Mouse (Mus musculus) thymus, postnatal 25 days (tissue): ENCODE results near the gene A830031A19Rik.

Experiments
- DNase-seq: peaks from one replicate; pipeline ENCODE4 v3.0.0; 2022

A830031A19Rik gene

DNA sequence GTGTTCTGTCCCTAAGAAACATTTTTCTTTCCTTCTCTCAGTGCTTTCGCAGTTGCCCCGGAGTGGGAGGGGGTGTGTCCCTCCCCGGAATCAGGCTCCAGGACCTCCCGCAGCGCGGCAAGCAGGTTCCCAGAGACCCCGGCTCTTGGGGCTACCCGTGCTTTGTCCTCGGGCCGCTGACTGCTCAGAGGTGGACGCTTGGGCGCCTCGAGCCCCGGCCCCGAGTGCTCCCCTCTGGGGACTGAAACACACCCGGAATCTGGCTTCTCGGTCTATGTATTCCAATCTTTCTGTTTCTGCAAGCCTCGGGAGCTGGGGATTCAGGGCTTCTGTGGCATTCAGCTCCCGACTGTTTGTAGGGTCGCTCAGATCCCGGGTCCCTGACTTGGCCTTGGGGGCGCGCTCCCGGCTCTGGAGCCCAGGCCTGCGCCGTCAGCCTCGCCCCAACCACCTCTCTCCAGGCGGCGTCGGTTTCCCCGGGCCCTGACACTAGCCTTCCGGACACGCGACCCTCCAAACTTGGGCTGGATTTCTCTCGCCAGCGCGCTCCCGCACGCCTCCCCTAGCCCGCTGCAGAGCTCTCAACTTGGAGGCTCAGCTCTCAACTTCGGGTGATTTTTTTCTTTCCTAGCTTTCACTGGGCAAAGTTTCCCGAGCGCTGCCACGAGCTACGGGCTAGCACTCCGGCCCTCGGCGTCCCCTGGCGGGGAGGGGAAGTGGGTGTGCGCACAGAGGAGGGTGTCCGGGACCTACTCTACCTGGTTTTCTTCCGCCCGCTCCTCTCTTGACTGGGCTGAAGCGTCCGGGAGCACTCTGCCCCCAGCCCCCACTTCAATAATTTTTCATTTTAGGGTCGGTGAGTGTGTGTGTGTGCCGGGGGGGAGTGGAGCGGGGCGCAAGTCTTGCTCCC lies 2.2 kb upstream of the A830031A19Rik start:
- DNase-seq = peak; percentile 45

DNA sequence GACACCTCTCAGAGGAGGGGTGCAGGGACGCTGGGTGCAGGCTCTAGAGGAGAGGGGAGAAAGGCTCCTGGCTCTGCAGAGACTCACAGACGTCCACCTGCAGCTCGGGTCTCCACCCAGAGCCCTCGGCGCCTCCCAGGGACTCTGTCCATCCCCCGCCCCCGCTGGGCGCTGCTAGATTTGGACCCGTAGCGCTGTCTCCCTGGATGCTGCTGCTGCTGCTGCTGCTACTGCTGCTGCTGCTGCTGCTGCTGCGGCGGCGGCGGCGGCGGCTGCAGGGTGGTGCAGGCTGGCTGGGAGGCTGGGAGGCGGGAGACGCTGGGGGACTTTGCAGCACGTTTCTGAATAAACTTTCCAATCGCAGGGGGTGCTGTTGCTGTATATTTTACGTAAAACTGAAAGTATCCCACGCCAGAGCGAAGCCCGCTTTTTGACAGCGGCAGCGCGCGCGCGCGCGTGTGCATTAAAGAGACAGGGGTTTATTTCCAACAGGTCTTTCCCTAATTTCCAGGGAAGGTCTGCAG lies 1.3 kb upstream of the A830031A19Rik start:
- DNase-seq = peak; percentile 78

DNA sequence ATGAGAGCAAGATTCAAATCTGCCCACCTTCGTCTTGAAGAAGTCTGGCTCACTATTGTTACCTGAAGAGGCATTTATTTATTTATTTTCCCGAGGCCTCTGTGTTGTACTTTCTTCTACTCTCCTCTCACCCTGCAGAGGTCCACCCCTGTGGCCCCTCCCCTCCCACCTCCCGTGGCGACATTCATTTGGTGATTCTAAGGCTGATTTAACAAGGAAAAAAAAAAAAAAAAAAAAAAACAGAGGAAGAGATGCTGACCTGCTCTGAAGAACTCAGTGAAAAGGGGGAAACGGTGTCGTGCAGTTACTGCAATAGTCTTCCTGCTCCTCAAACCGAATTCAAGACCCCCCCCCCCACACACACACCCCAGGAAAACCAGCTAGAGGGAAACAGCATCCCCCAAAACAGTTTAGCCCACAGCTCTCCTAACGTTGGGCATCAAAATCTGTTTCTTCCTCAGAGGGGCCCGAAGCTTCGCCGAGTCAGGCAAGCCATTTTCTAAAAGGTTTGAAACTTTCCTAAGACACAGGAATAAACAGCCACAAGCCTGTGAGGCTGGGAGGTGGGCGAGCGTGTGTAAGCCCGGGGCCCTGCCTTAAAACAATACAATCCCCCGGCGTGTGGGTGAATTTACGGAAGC lies 752 bp upstream of the A830031A19Rik start:
- DNase-seq = no peak

DNA sequence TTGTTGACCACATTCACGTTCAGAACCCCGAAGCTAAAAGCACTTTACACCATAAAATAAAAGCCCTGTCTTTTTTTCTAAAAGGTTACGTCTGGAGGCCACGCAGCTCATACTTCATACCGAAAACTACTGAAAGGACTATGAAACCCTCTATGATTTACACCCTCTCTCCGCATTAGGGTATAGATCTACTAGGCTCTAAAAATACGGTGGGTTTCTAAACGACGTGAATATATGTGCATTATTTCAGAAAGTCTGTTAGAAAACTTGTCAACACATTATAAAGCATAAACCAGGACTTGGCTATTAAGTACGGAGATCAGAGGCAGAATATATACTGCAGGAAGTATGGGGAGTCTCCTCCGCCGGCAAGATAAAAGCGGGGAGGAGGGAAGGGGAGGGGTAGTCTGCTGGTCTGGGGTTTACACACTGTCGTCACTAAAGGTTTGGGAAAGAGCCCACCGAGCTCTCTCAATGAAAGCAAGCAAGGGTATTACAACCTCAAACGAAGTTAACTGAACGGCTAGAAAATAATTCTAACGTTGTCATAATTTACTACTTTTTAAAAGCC lies 748 bp downstream of the A830031A19Rik start:
- peak; percentile 40 for DNase-seq

DNA sequence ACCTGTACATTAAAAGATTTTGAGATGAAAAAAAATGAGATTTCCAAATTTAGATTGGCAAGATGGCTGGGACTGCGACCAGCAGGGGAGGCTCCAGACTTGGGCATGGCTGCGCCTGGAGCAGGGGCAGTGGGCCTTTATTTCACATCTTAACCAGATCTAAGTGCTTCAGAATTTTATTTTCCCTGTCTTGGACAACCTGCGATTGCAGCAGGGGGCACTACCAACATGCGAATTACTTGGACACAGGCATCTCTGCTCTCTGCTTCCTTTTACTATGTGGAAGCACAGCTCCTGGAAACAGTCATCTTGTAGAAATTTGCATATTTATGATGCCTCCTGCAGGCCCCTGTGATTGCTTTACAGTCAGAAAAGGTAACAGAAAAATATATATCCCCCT lies 9.5 kb downstream of the A830031A19Rik start:
- no peak for DNase-seq

DNA sequence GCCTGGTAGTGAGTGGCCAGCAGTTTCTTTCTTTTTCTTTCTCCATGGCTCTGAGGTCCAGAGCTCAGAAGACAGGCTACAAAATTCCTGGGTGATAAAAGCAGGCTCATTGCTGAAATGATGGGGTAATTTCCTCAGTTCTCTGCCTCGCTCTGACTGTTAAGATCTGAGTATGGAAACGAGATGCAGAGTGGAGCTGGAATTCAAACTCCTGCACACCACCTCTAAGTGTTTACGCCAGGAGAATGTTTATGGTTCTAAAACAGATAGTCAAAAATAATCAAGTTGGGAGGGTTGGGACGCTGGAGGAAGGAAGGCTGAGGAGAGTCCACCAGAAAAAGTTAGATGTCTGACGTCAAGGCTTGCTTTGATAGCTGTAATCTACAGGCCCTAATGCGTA lies 10.6 kb downstream of the A830031A19Rik start:
- no peak for DNase-seq

DNA sequence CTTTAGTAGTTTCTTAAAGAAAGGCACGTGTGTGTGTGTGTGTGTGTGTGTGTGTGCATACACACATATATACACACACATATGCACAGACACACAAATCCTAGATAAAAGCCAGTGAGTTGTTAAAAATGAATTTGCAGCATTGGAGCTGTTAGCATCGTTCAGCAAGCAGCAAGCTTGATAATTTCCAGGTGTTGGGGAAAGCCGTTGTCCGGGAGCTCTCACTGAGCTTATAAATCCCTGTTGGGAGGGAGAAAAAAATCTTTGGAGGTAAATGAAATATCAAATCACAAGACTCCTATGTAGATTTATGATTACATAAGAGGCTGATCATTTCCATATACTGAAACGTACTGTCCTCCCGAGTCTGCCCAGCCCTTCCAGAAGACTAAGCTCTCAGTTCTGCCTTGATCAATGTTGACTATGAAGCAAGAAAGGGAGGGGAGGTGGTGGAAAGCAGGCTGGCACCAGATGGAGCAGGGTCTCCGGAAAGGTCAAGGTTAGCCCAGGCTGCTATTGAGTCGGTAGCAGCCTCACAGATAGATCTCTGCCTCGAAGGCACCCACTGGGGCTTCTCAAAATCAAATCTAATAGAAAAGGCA lies 12.3 kb downstream of the A830031A19Rik start:
- DNase-seq = no peak

DNA sequence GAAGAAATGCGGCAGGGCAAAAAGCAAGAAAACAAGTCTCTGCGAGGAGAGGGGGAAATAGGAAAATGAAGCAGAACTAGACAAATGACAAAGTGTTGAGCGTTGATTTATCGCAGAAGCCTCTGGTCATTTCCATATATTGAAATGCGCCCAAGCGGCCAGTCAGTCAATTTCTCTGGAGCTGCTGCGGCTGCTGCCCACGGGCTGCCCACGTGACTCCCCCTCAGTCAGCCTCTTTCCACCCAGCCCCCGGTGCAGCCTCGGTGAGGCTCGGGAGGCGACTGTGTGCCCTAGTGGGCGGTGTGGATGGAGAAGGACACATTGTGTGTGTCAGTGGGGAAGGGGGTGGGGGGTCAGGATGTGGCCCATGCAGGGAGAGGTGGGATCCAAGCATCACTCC lies 13.0 kb downstream of the A830031A19Rik start:
- no peak for DNase-seq

DNA sequence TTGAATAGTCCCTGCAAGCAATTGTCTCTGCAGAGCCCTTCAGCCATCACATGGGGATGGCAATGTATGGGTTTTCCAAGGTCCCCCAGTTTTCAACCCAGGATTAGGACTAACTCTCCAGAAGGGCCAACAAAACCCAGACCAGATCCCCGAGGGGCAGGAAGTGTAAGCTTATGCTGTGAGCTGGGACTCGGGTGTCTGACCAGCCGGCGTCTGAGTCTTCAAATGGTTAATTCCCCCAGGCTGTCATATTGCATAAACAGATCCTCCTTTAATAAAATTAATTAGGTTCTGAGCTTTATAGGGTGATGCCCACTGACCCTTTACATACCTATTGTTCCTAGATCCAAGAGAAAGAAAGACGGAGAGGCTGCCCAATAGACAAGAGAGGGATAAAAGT lies 14.4 kb downstream of the A830031A19Rik start:
- DNase-seq = no peak

DNA sequence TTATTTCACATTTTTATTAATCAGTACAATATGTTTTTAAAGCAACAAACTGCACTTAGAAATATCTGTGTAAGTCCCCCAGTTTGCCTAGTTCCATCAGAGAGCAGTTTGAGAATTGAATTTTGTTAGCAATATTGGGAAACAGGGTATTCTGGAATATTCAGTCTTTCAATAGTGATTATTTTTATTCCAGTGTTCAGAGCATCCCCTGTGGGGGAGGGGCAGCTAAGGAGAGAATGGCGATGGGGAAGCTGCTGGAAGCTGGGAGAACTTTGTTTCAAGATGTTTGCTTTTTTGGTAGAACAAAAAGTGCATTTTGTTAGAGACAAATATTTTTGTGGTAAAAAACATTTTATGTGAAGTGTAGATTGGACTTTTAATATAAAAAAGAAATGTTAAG lies 15.7 kb downstream of the A830031A19Rik start:
- DNase-seq = no peak

DNA sequence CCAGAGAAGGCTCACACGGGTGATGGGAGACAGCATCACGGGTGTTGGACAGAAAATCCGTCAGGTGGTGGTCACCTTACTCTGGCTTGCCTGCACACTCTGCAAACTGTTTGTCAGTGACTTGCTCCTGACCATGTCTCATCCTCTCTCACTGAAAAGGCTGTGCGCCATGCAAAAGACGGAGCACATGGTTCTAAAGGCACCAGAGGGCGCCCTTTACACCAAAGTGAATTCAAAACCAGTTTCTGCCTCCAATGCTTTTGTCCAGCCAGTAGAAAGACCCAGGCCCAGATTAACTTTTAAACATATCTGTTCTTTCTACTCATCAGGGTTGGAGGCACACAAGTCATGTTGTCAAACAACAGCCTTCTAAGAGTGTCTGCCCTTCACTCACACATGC lies 22.0 kb downstream of the A830031A19Rik start:
- no peak for DNase-seq

DNA sequence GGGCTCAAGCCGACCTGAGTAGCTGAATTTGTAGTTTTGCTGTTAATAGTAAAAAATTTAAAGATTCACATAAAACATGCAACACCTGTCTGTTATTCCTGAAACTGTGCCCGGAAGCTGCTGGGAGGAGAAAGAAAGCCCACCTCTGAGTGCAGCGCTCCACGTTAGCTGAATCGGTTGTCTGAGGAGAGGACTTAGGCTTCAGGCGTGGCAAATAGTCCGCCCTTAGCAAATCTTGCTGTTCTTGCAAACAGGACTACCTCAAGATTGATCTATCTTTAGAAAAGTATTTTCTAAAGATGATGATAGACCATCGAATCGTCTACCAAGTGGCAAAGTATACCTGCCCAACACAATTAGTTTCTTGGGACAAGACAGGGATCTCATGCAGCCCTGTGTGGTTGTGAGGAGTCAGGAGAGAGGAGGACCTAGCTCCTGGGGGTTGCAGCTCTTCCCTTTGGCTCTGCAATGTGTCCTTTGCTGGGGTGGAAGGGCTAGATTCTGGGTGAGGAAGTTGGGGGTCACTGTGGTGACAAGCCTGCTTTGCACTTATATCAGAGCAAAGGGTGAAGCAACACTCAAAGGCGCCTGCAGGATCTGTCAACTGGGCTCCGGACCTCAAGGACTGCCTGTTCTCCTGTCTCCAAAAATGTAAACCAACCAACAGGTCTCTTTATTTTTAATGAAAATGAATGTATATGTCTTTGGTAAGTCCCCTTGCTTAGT lies 24.7 kb downstream of the A830031A19Rik start:
- DNase-seq = no peak

DNA sequence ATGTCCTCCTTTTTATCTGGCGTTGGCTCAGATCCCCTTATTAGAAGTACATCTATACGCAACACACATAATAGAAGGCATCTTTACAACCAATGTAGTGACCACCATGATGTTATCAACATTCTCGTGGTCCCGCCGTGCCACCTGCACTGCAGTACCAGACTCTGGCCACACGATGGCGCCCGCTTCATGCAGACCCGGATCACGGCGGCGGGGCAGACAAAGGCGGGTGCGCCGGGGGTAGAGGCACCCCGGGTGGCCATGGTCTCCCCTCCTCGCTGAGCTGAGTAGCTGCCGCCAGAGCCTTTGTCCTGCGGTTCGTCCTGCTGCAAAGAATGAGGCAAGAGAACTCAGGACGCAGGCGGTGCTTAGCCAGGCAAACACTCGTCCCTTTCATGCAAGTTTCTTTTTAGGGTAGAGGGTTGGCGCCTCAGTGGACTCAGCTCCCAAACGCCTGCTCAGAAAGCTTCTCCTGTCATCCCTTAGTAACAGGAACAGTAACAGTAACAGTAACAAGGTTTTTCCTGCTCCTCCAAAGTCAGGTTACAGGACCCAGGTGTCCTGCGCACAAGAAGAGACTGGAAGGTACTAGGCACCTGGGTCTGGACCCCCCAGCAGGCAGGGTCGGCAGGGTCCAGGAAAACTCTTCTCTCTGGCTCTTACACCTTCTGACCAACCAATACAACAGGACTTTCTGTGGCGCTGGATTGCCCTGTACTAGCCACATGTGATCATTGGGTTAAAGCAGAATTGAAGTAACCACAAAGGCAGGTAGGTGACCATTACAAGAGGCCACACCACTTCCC lies 25.4 kb downstream of the A830031A19Rik start:
- DNase-seq = peak; percentile 85

DNA sequence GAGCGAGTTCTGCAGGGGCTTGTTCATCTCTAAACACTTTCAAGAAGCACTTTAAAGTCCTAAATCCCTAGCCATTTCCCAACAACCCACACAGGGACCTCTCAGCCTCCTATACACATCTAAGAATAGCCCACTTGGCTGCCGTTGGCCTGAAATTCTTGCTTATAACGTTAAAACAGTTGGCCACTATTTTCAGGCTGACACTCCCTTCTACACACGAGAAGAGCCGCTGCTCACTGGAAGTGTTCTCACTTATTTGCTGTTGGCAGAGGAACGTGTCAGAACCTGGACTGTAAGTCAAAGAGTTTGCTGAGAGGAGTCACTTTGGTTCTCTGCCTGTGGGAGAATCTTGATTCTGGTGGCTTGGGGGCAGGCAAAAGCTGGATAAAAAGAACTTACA lies 30.8 kb downstream of the A830031A19Rik start:
- DNase-seq = no peak

DNA sequence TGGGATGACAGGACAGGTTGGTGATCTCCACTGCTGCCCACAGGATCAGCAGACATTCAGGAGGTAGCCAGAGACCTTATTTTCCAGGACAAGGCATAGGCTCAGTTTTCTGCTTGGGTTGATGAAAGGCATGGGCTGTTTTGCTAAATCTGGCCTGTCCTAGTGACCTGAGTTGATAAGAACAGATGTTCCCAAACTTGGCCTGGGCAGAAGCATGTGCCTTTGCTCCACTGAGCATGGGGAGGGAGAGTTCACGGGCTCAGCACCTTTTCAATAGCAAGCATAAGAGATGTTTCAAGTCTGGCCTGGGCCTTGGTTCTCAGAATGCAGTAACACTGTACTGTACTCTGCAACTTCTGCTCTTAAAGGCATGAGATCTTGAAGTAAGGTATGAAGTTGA lies 54.1 kb downstream of the A830031A19Rik start:
- no peak for DNase-seq

DNA sequence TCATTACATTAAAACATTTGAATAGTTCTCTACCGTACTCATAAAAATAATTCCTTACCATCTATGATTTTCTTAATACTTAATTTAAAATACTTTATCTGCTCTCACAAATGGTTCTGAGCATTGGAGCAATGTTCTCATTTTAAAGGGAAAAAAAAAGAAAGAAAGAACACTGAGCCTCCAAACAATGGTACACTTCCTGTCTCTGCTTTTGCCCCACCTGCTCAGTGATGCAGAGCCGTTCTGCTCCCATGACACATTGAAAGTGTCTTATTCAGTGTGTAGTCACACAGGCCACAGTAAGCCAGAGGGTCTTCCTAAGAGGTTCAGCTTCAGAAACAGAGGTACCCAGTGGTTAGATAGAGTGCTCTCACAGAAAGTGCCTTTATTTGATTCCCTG lies 56.1 kb downstream of the A830031A19Rik start:
- no peak for DNase-seq

DNA sequence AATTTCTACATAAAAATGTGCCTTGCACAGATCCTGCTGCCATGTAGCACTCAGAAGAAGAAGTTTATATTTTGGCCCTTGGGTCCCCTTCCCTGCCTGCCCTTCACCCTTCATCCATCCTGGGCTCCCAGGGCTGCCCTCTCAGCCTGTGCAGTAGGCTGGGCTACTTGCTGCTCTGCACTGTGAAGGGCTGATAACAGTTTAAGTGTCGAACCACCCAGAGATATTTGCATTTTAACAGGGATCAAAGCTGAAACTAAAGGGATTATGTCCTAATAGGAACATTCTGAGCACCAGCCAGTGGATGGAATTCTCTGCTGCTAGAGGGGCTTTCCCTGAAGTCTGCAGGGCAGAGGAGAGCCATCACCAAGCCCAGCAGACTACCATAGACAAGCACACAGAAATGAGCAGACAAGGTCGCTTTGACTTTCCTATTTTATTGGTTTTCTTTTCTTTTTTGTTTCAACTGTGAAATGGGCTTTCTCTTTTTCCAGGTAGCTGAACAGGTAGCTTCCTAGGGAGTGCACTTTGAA lies 58.1 kb downstream of the A830031A19Rik start:
- DNase-seq = no peak

DNA sequence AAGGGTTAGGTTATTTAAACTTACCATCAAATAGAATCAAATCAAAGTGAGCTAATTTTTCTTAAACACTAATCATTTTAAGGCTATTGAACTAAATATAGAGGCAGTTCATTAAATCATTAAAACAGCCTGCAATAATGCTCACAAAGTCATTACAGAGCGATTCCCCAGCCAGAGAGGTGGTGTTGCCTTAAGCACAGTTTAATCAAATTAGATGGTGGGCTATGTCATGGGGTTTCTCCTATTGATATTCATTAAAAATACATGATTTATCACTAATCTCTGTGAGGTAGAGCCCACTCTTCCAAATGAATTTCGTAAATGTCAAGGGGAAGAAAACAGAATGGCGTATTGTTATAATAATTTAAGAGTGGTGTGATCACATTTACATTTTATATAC lies 58.8 kb downstream of the A830031A19Rik start:
- DNase-seq = no peak

DNA sequence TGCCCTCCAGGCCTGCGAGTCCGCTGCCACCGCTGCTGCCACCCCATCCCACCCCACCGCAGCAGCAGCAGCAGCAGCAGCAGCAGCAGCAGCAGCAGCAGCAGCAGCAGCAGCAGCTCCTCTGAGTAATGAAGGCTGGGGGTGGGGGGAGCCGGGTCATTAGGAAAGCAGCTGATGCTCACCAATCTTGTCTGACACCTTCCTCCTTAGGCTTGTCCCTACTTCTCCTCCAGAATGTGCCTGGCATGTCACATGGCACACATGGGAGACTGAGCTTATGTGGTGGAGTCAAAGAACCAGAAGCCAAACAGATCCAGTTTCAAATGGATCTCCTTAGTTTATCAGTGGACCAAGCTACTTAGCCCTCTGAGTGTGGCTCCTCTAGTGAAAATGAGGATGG lies 60.2 kb downstream of the A830031A19Rik start:
- DNase-seq = no peak

DNA sequence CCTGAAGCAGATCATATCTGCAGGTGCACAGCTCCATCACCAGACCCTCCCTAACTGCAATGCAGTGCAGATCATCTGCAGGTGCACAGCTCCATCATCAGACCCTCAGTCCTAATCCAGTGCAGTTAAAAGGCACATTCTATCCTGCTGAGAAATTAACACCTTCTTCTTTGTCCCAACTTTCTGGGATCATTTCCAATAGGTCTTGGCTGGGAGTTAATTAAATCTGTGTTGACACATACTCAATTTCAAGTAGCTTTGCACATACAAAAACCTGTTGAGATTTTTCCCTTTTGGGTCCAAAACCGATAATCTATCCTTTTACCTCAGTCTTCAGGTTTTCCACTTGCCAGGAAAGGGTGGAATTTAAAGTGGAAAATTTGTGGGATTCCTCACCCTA lies 62.6 kb downstream of the A830031A19Rik start:
- DNase-seq = no peak

DNA sequence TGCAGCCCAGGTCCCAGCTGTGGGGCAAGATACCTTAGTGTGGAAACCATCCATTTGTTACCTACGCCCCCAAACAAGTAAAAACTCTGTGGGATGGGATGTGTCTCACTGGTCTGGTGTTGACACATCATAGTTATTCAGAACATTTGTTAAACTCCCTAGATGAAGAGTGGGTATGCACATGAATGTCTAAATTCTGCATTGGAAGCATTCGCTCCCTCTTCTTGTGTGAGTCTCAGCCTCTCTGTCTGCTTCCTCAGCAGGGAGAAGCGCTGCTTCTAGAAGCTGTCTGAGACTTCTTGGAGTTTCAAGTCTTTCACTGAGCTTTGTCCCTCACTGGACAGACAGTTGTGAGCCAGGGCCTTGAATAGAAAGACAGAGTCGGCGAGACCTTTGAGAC lies 65.9 kb downstream of the A830031A19Rik start:
- no peak for DNase-seq

DNA sequence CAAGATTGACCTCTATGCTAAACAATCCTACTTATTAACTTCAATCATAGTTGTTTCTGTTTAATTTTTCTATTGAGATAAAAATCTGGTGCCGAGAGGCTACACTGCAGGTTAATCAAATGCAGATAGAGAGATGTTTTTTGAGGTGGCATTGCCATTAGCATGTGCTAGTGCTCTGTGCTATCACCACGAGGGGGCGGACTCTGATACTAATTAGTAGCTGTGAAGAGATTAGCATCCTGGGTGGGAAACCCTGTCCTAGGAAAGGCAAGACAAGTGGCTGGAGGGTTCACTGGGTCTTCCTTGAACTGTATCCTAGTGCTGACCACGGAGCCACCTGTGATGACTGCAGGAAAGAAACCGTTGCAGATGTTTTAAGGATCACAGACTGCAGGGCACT lies 66.6 kb downstream of the A830031A19Rik start:
- DNase-seq = peak; percentile 8
